Mouse (Mus musculus) embryonic facial prominence, embryonic 13.5 days (tissue): ENCODE measurements around the gene Itgb4. TPM values are rescaled to one million over a fixed set of nuclear protein-coding genes. Genes with fewer than 3 reads are reported as not detected.
A peak's percentile ranks its signal among the peaks of the same experiment; 100 is the strongest.

Source experiments
- ATAC-seq: fragments of 200-750 bp; cut with Nextera tagmentation; 2 replicates; pipeline ENCODE4 v1.8.0; 2017; ENCODE audit warnings: low read depth; ENCODE audit not compliant: insufficient number of reproducible peaks, insufficient read depth, low FRiP score, low TSS enrichment
- H3K27ac ChIP-seq: fragments of 300-500 bp; sonication (generic); 2 replicates; pipeline ENCODE4 v1.5.1; 2015; ENCODE audit warnings: moderate library complexity, mild to moderate bottlenecking, inconsistent platforms
- H3K27me3 ChIP-seq: fragments of 300-500 bp; sonication (generic); 2 replicates; pipeline ENCODE4 v1.6.1; 2015; ENCODE audit warnings: mild to moderate bottlenecking, inconsistent platforms
- H3K36me3 ChIP-seq: fragments of 300-500 bp; sonication (generic); 2 replicates; pipeline ENCODE4 v1.6.1; 2015; ENCODE audit warnings: mild to moderate bottlenecking, inconsistent platforms
- H3K4me1 ChIP-seq: fragments of 300-500 bp; sonication (generic); 2 replicates; pipeline ENCODE4 v1.6.1; 2015; ENCODE audit warnings: inconsistent platforms
- H3K4me2 ChIP-seq: fragments of 300-500 bp; sonication (generic); 2 replicates; pipeline ENCODE4 v1.6.1; 2015; ENCODE audit warnings: moderate library complexity, mild to moderate bottlenecking, inconsistent platforms
- H3K4me3 ChIP-seq: fragments of 300-500 bp; sonication (generic); 2 replicates; pipeline ENCODE4 v1.5.1; 2015; ENCODE audit warnings: mild to moderate bottlenecking, inconsistent platforms
- H3K9ac ChIP-seq: fragments of 300-500 bp; sonication (generic); 2 replicates; pipeline ENCODE4 v1.6.1; 2015; ENCODE audit warnings: mild to moderate bottlenecking, inconsistent platforms
- H3K9me3 ChIP-seq: fragments of 300-500 bp; sonication (generic); 2 replicates; pipeline ENCODE4 v1.6.1; 2016; ENCODE audit warnings: inconsistent platforms
- WGBS: fragments of 180-500 bp; shearing (Covaris S2); methylation state at CpG from one replicate; pipeline ENCODE4 v1.1.7; 2015; ENCODE audit warnings: mixed read lengths; 5-methylcytosine and 5-hydroxymethylcytosine counted together
- polyA plus RNA-seq: library from polyadenylated mRNA; unstranded; fragments of >200 nt; fragmentation: Nextera tagmentation; extraction: Ambion mirVana; gene quantifications from 2 replicates; pipeline ENCODE4 v1.2.1, GENCODE M21; 2015

The Itgb4 gene
- polyA plus RNA-seq, 1 experiment from 2014 or later: 11.6 TPM

GRCm38 (mm10) chr11:116034584-116034983, 60.1 kb downstream of the Itgb4 start:
- H3K4me1 ChIP-seq: peaks cover 18% of the 10 kb centered on the region
- no peak for ATAC-seq
- H3K27me3 ChIP-seq: no peaks in the 10 kb centered on the region
- 0 out of 2 replicates have a peak overlapping the region, but pooled peaks have one; percentile 11 for H3K9ac ChIP-seq
- H3K27ac ChIP-seq: no peak overlapping the region
- H3K36me3 ChIP-seq: peaks cover 28% of the 10 kb centered on the region
- 93% methylated on average over 6 of the region's 6 CpGs for WGBS
- H3K4me3 ChIP-seq: no peak overlapping the region
- no peak overlapping the region for H3K4me2 ChIP-seq
- no peaks in the 10 kb centered on the region for H3K9me3 ChIP-seq

DNA sequence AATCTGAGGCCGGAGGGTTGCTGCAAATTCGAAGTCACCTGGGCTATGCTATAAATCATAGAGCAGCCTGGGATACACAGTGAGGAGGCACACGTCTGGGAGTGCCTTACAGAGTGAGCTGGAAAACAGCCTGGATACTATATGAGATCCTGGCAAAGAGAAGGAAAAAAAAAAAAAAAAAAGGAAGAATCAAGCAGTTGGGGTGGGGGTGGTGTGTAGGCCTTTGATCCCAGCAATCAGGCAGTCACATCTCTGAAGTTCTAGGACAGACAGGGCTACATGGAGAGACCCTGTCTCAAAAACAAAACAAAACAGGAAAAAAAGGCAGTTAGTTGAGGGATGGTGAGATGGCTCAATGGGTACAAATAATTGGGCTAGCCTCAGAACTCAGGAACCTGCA, 62.2 kb downstream of the Itgb4 start:
- H3K4me3 ChIP-seq: no peak overlapping the region
- peaks cover 44% of the 10 kb centered on the region for H3K36me3 ChIP-seq
- WGBS: 93% methylated on average over 3 of the region's 3 CpGs
- H3K9me3 ChIP-seq: no peaks in the 10 kb centered on the region
- peaks cover 8% of the 10 kb centered on the region for H3K4me1 ChIP-seq
- H3K27me3 ChIP-seq: no peaks in the 10 kb centered on the region
- no peak overlapping the region for H3K27ac ChIP-seq
- ATAC-seq: no peak
- H3K4me2 ChIP-seq: no peak overlapping the region
- no peak overlapping the region for H3K9ac ChIP-seq

- Histone ChIP-seq H3K9me3 (0 out of 2 replicates have a peak, but pooled peaks cover 2% of the 10 kb centered on the region), H3K9ac (no peak overlapping the region), H3K4me1 (no peaks in the 10 kb centered on the region), H3K27me3 (no peaks in the 10 kb centered on the region), H3K4me3 (no peak overlapping the region), H3K27ac (no peak overlapping the region), H3K4me2 (no peak overlapping the region), H3K36me3 (peaks cover 54% of the 10 kb centered on the region)
- WGBS: 84% methylated on average over 9 of the region's 9 CpGs
- no peak for ATAC-seq
Measured at GRCm38 (mm10) chr11:116037826-116038225, 63.3 kb downstream of the Itgb4 start.

DNA sequence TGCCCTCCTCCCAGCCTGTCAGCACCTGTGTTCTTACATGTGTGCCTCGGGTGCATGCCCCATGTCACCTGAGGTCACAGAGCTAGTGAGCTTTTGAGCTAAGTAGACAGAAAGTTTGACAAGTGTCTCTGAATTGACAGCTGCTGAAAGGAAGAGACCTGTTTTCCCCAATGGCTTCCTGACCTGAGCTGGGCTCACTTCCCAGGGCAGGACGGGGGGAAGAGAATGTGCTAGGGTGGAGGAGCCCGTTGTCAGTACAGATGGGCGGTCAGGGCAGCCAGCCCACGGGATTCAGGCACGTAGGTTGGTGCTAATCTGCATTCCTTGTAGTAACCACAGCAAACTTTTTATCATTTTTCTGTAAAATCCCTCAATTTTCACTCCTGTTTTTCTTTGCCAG, 66.1 kb downstream of the Itgb4 start:
- WGBS: 79% methylated on average over 6 of the region's 6 CpGs
- H3K9me3 ChIP-seq: 0 out of 2 replicates have a peak, but pooled peaks cover 2% of the 10 kb centered on the region
- H3K27ac ChIP-seq: no peak overlapping the region
- ATAC-seq: no peak
- H3K36me3 ChIP-seq: peaks cover 61% of the 10 kb centered on the region
- no peak overlapping the region for H3K4me3 ChIP-seq
- no peak overlapping the region for H3K9ac ChIP-seq
- no peaks in the 10 kb centered on the region for H3K4me1 ChIP-seq
- H3K27me3 ChIP-seq: no peaks in the 10 kb centered on the region
- no peak overlapping the region for H3K4me2 ChIP-seq

DNA sequence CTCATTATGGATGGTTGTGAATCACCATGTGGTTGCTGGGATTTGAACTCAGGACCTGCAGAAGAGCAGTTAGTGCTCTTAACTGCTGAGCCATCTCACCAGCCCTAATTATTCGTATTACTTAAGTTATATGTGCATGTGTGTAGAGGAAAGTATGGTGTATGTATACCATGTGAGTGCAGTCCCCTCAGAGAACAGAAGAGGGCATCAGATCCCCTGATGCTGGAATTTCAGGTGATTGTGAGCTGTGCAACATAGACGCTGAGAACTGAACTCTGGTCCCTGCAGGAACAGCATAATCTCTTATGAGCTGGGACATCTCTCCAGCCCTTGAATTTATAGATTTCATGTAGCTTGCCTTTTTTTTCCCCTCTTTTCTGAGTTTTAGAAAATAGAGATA, 67.3 kb downstream of the Itgb4 start:
- Histone ChIP-seq H3K4me1 (no peaks in the 10 kb centered on the region), H3K27me3 (no peaks in the 10 kb centered on the region), H3K4me3 (no peak overlapping the region), H3K36me3 (peaks cover 73% of the 10 kb centered on the region), H3K9me3 (0 out of 2 replicates have a peak, but pooled peaks cover 2% of the 10 kb centered on the region), H3K27ac (no peak overlapping the region), H3K4me2 (no peak overlapping the region), H3K9ac (no peak overlapping the region)
- ATAC-seq: no peak
- WGBS: 96% methylated on average over 2 of the region's 2 CpGs

GRCm38 (mm10) chr11:116042372-116043138, 68.0 kb downstream of the Itgb4 start:
- Histone ChIP-seq H3K4me1 (no peaks in the 10 kb centered on the region), H3K9ac (no peak overlapping the region), H3K9me3 (0 out of 2 replicates have a peak, but pooled peaks cover 2% of the 10 kb centered on the region), H3K4me2 (no peak overlapping the region), H3K36me3 (peaks cover 79% of the 10 kb centered on the region), H3K27me3 (no peaks in the 10 kb centered on the region), H3K27ac (no peak overlapping the region), H3K4me3 (no peak overlapping the region)
- WGBS: 89% methylated on average over 5 of the region's 5 CpGs
- no peak for ATAC-seq

- Histone ChIP-seq H3K36me3 (peaks cover 83% of the 10 kb centered on the region), H3K4me3 (no peak overlapping the region), H3K4me2 (no peak overlapping the region), H3K9ac (no peak overlapping the region), H3K9me3 (0 out of 2 replicates have a peak, but pooled peaks cover 2% of the 10 kb centered on the region), H3K27me3 (no peaks in the 10 kb centered on the region), H3K27ac (no peak overlapping the region), H3K4me1 (no peaks in the 10 kb centered on the region)
- no peak for ATAC-seq
- WGBS: 96% methylated on average over 1 of the region's 1 CpGs
Measured at GRCm38 (mm10) chr11:116043286-116043685, 68.8 kb downstream of the Itgb4 start.

DNA sequence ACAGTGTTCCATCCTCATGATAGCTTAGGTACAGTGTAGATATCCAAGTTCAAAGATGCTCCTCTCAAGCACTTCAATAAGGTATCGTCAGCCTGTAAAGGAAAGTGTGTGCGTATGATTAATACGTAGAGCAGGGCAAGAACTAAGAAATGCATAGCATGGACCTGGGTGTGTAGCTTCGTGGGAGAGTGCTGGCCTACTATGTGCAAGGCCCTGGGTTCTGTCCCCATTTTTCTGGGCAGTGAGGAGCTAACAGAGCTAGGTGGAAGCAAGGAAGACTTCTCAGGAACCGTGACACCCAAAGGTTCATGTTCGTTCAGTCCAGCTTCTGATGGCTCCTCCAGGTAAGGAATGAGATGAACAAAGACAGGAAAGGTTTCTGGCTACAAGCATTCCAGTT, 70.7 kb downstream of the Itgb4 start:
- no peaks in the 10 kb centered on the region for H3K27me3 ChIP-seq

DNA sequence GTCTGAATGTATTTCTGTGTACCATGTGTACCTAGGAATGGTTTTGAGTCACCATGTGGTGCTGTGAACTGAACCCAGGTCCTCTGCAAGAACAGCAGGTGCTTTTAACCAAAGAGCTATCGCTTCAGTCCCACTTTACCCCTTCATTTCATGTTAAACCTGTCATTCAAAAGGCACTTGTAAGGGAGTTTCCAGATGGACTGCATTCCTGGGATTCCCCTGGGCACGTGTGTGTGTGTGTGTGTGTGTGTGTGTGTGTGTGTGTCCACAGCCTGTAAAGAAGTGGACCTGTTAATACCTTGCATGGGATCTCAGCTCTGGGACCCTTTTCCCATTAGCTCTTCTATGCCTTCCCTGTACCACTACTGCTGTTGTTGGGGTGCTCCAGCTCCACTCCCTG, 75.1 kb downstream of the Itgb4 start:
- Histone ChIP-seq H3K27ac (no peak overlapping the region), H3K4me3 (no peak overlapping the region), H3K27me3 (no peaks in the 10 kb centered on the region), H3K36me3 (peaks cover 97% of the 10 kb centered on the region), H3K9me3 (no peaks in the 10 kb centered on the region), H3K9ac (no peak overlapping the region), H3K4me1 (no peaks in the 10 kb centered on the region), H3K4me2 (no peak overlapping the region)
- ATAC-seq: no peak
- 72% methylated on average over 2 of the region's 2 CpGs for WGBS

More for the DNA sequence above, 70.7 kb downstream of the Itgb4 start:
- Histone ChIP-seq H3K9ac (no peak overlapping the region), H3K9me3 (0 out of 2 replicates have a peak, but pooled peaks cover 2% of the 10 kb centered on the region), H3K4me2 (no peak overlapping the region), H3K36me3 (peaks cover 88% of the 10 kb centered on the region), H3K4me1 (no peaks in the 10 kb centered on the region), H3K4me3 (no peak overlapping the region), H3K27ac (no peak overlapping the region)
- 93% methylated on average over 6 of the region's 6 CpGs for WGBS
- ATAC-seq: no peak

- 86% methylated on average over 4 of the region's 4 CpGs for WGBS
- Histone ChIP-seq H3K4me1 (no peaks in the 10 kb centered on the region), H3K27ac (no peak overlapping the region), H3K27me3 (no peaks in the 10 kb centered on the region), H3K4me2 (no peak overlapping the region), H3K4me3 (no peak overlapping the region), H3K9ac (0 out of 2 replicates have a peak overlapping the region, but pooled peaks have one; percentile 21), H3K36me3 (peaks cover 97% of the 10 kb centered on the region), H3K9me3 (no peaks in the 10 kb centered on the region)
- ATAC-seq: no peak
Measured at GRCm38 (mm10) chr11:116050196-116050595, 75.7 kb downstream of the Itgb4 start.

- H3K27me3 ChIP-seq: no peaks in the 10 kb centered on the region
- H3K36me3 ChIP-seq: peaks cover 99% of the 10 kb centered on the region
- H3K4me3 ChIP-seq: no peak overlapping the region
- no peaks in the 10 kb centered on the region for H3K4me1 ChIP-seq
- H3K4me2 ChIP-seq: no peak overlapping the region
- ATAC-seq: no peak
- H3K27ac ChIP-seq: no peak overlapping the region
- H3K9ac ChIP-seq: no peak overlapping the region
- H3K9me3 ChIP-seq: no peaks in the 10 kb centered on the region
- 91% methylated on average over 9 of the region's 9 CpGs for whole genome bisulfite sequencing
Measured at GRCm38 (mm10) chr11:116053510-116054229, 79.2 kb downstream of the Itgb4 start.

DNA sequence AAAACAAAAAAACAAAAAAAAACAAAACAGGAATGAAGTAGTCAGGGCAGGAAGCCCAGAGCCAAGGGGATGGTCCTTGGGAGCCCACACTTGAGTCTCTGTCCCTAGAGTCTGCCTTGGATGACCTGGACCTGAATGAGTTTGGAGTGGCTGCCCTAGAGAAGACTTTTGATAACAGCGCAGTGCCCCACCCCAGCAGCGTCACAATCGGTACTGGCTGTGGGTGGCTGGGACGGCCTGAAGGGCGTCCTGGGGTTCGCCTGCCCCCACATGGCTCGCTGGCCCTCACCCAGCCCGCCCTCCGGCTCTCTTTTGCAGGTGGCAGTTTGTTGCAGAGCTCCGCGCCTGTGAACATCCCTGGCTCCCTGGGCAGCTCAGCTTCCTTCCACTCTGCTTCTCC, 81.4 kb downstream of the Itgb4 start:
- H3K27me3 ChIP-seq: no peaks in the 10 kb centered on the region
- ATAC-seq: no peak
- no peaks in the 10 kb centered on the region for H3K9me3 ChIP-seq
- H3K4me2 ChIP-seq: no peak overlapping the region
- peaks cover 99% of the 10 kb centered on the region for H3K36me3 ChIP-seq
- WGBS: 92% methylated on average over 11 of the region's 11 CpGs
- H3K9ac ChIP-seq: no peak overlapping the region
- no peaks in the 10 kb centered on the region for H3K4me1 ChIP-seq
- H3K4me3 ChIP-seq: no peak overlapping the region
- H3K27ac ChIP-seq: no peak overlapping the region
